Mouse (Mus musculus) heart, embryonic 15.5 days (tissue): ENCODE data around the gene Mms19. TPM values are rescaled to one million over a fixed set of nuclear protein-coding genes. Genes with fewer than 3 reads are reported as not detected.
A peak's percentile ranks its signal among the peaks of the same experiment; 100 is the strongest.

ENCODE experiments used
- ATAC-seq: fragments of 200-750 bp; cut with Nextera tagmentation; replicated peaks from 2 replicates; pipeline ENCODE4 v1.8.0; 2017; ENCODE audit warnings: low read depth, moderate TSS enrichment; ENCODE audit not compliant: insufficient number of reproducible peaks, insufficient read depth, low FRiP score
- H3K27ac ChIP-seq: fragments of 300-500 bp; sonication (generic); 2 replicates; pipeline ENCODE4 v1.5.1; 2015; ENCODE audit warnings: mild to moderate bottlenecking, inconsistent platforms
- H3K27me3 ChIP-seq: fragments of 300-500 bp; sonication (generic); 2 replicates; pipeline ENCODE4 v1.6.1; 2015; ENCODE audit warnings: inconsistent platforms
- H3K36me3 ChIP-seq: fragments of 300-500 bp; sonication (generic); 2 replicates; pipeline ENCODE4 v1.6.1; 2015; ENCODE audit warnings: mild to moderate bottlenecking, inconsistent platforms
- H3K4me1 ChIP-seq: fragments of 300-500 bp; sonication (generic); replicated peaks from 2 replicates; pipeline ENCODE4 v1.6.1; 2015; ENCODE audit warnings: inconsistent platforms
- H3K4me2 ChIP-seq: fragments of 300-500 bp; sonication (generic); 2 replicates; pipeline ENCODE4 v1.6.1; 2015; ENCODE audit warnings: inconsistent platforms, mild to moderate bottlenecking, moderate library complexity
- H3K4me3 ChIP-seq: fragments of 300-500 bp; sonication (generic); 2 replicates; pipeline ENCODE4 v1.5.1; 2015; ENCODE audit warnings: mild to moderate bottlenecking, inconsistent platforms
- H3K9ac ChIP-seq: fragments of 300-500 bp; sonication (generic); 2 replicates; pipeline ENCODE4 v1.6.1; 2015; ENCODE audit warnings: mild to moderate bottlenecking, inconsistent platforms
- H3K9me3 ChIP-seq: fragments of 300-500 bp; sonication (generic); replicated peaks from 2 replicates; pipeline ENCODE4 v1.6.1; 2016; ENCODE audit warnings: inconsistent platforms
- WGBS: fragments of 180-500 bp; shearing (Covaris S2); methylation state at CpG from one replicate; pipeline ENCODE4 v1.1.7; 2015; ENCODE audit warnings: mixed read lengths; 5-methylcytosine and 5-hydroxymethylcytosine counted together
- polyA plus RNA-seq: library from polyadenylated mRNA; unstranded; fragments of >200 nt; fragmentation: Nextera tagmentation; extraction: Ambion mirVana; gene quantifications from 2 replicates; pipeline ENCODE4 v1.2.1, GENCODE M21; 2015

Gene Mms19
- polyA plus RNA-seq, 1 experiment from 2014 or later, result 19.7 TPM

DNA sequence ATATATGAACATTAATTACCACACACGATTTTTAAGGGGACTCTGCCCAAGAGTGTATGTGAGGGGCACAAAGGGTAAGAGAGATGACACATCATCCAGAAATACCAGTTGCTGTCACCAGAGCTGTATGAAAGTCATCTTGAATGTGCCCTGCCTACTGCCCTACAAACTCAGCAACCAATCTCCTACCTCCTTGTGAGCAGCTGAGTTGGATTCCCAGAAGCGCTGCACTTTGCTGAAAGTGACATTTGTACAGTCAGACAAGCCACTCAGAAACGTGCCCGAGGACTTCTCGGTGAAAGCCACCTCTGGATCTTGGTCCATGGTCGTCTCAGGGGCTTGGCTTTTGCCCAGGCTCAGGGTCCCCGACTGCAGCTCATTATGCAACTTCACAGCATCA, 86.0 kb downstream of the Mms19 start:
- H3K27ac ChIP-seq, result no peak overlapping the region
- no peaks in the 10 kb centered on the region for H3K27me3 ChIP-seq
- peak overlapping the region; percentile 96 for H3K4me3 ChIP-seq
- H3K4me1 ChIP-seq, result peaks cover 15% of the 10 kb centered on the region
- peak overlapping the region; percentile 88 for H3K4me2 ChIP-seq
- no peak for ATAC-seq
- peak overlapping the region; percentile 60 for H3K9ac ChIP-seq
- peaks cover 4% of the 10 kb centered on the region; the same call in 1 of the 2 replicates for H3K36me3 ChIP-seq
- H3K9me3 ChIP-seq, result no peaks in the 10 kb centered on the region
- 34% methylated on average over 7 of the region's 7 CpGs for WGBS

Other genes with a start within 250 kb of the Mms19 start
- 0.09 and 0.19 TPM in 2 replicates for gene Slit1, start 237.5 kb downstream of the Mms19 start, polyA plus RNA-seq
- 9.3 and 12.8 TPM in 2 replicates for gene Arhgap19, start 179.1 kb downstream of the Mms19 start, polyA plus RNA-seq
- gene Frat1, start 151.2 kb downstream of the Mms19 start, polyA plus RNA-seq, result 2.1 and 2.6 TPM in 2 replicates
- 2.2 and 3.5 TPM in 2 replicates for gene Frat2, start 133.0 kb downstream of the Mms19 start, polyA plus RNA-seq
- 7.4 and 10.1 TPM in 2 replicates for gene Rrp12, start 85.0 kb downstream of the Mms19 start, polyA plus RNA-seq
- 666 and 693 TPM in 2 replicates for gene Pgam1, start 69.2 kb downstream of the Mms19 start, polyA plus RNA-seq
- gene Exosc1, start 47.7 kb downstream of the Mms19 start, polyA plus RNA-seq, result 39.3 and 46.9 TPM in 2 replicates
- gene Zdhhc16, start 47.7 kb downstream of the Mms19 start, polyA plus RNA-seq, result 46.5 and 62.7 TPM in 2 replicates
- gene Ubtd1, start 606 bp upstream of the Mms19 start, polyA plus RNA-seq, result 14.6 and 18.0 TPM in 2 replicates
- 0.25 TPM in 1 of 2 replicates, not detected in the other for gene Ankrd2, start 54.8 kb upstream of the Mms19 start, polyA plus RNA-seq
- 0.44 and 0.80 TPM in 2 replicates for gene Hoga1, start 64.5 kb upstream of the Mms19 start, polyA plus RNA-seq
- not detected in 2 replicates for gene 4933411K16Rik, start 71.1 kb upstream of the Mms19 start, polyA plus RNA-seq
- 10.4 and 12.6 TPM in 2 replicates for gene Morn4, start 105.2 kb upstream of the Mms19 start, polyA plus RNA-seq
- gene Pi4k2a, start 109.3 kb upstream of the Mms19 start, polyA plus RNA-seq, result 13.3 and 16.1 TPM in 2 replicates
- gene Avpi1, start 147.9 kb upstream of the Mms19 start, polyA plus RNA-seq, result 29.7 and 34.1 TPM in 2 replicates
- gene Marveld1, start 166.2 kb upstream of the Mms19 start, polyA plus RNA-seq, result 15.8 and 24.0 TPM in 2 replicates
- gene Zfyve27, start 182.8 kb upstream of the Mms19 start, polyA plus RNA-seq, result 18.4 and 26.7 TPM in 2 replicates
- gene Sfrp5, start 221.1 kb upstream of the Mms19 start, polyA plus RNA-seq, result 4.1 and 4.3 TPM in 2 replicates